Mouse (Mus musculus) liver, embryonic 14.5 days (tissue): ENCODE results near the gene Atp8a1.
A peak's percentile ranks its signal among the peaks of the same experiment; 100 is the strongest.

Experiments
- CTCF ChIP-seq: IDR thresholded peaks from 2 replicates; pipeline ENCODE4 v1.5.1; 2016; ENCODE audit warnings: antibody characterized with exemption, low read depth, control low read depth
- EP300 ChIP-seq: IDR thresholded peaks from 2 replicates; pipeline ENCODE4 v1.6.1; 2016; ENCODE audit warnings: antibody characterized with exemption, low read depth

DNA sequence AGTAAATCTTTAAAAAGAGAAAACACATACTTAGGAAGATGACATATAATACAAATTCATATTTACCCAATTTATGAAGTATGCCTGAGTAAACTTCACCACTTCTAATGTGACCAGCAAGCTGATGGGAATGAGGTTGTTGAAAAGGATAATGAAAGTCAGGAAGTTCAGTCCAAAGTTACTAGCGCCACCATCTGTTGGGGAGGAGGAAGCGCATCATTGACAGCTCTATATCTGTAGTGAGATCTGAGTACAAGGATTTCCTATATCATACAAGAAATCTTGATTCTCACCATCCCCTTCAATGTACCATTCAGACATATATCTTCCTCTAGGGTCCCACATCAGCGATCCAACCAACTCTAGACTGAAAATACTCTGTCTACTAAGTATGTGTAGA, 82.4 kb downstream of the Atp8a1 start:
- peak; percentile 45; the same call in 1 of the 2 replicates for TF ChIP-seq CTCF
- no peak for TF ChIP-seq EP300
